Mouse (Mus musculus) thymus, postnatal 0 days (tissue): ENCODE results near the gene Mmp9. TPM values are rescaled to one million over a fixed set of nuclear protein-coding genes. Genes with fewer than 3 reads are reported as not detected.

Experiments used
- DNase-seq: peaks from one replicate; pipeline ENCODE4 v3.0.0-alpha.2; 2015; ENCODE audit warnings: low spot score
- polyA plus RNA-seq: library from polyadenylated mRNA; unstranded; fragments of >200 nt; fragmentation: Nextera tagmentation; extraction: Ambion mirVana; gene quantifications from 2 replicates; pipeline ENCODE4 v1.2.1, GENCODE M21; 2015

The Mmp9 gene
- polyA plus RNA-seq, 1 experiment from 2014 or later, result 47.8 TPM

GRCm38 (mm10) chr2:164912151-164912550 lies 28.4 kb upstream of the Mmp9 start:
- peak; percentile 52 for DNase-seq

GRCm38 (mm10) chr2:164912749-164913427 lies 27.7 kb upstream of the Mmp9 start:
- no peak for DNase-seq

GRCm38 (mm10) chr2:164913428-164913786 lies 27.2 kb upstream of the Mmp9 start:
- peak; percentile 90 for DNase-seq

- no peak for DNase-seq
These were observed 23.8 kb upstream of the Mmp9 start for GRCm38 (mm10) chr2:164916820-164917219.

- DNase-seq, result no peak
These were observed 23.2 kb upstream of the Mmp9 start for GRCm38 (mm10) chr2:164917371-164917770.

- DNase-seq, result peak; percentile 70
These were observed 22.3 kb upstream of the Mmp9 start for GRCm38 (mm10) chr2:164918325-164918724.

GRCm38 (mm10) chr2:164921984-164922383 lies 18.6 kb upstream of the Mmp9 start:
- DNase-seq, result no peak

- DNase-seq, result no peak
These were observed 17.3 kb upstream of the Mmp9 start for GRCm38 (mm10) chr2:164923291-164923690.

- DNase-seq, result peak; percentile 73
These were observed 16.3 kb upstream of the Mmp9 start for GRCm38 (mm10) chr2:164924100-164924857.

GRCm38 (mm10) chr2:164930706-164931581 lies 9.6 kb upstream of the Mmp9 start:
- DNase-seq, result no peak

GRCm38 (mm10) chr2:164933534-164933933 lies 7.0 kb upstream of the Mmp9 start:
- no peak for DNase-seq

GRCm38 (mm10) chr2:164935991-164936390 lies 4.6 kb upstream of the Mmp9 start:
- no peak for DNase-seq

GRCm38 (mm10) chr2:164938146-164939091 lies 2.2 kb upstream of the Mmp9 start:
- DNase-seq, result peak; percentile 77

- DNase-seq, result no peak
These were observed 1.5 kb upstream of the Mmp9 start for GRCm38 (mm10) chr2:164939106-164939505.

- peak; percentile 79 for DNase-seq
These were observed 2.2 kb downstream of the Mmp9 start for GRCm38 (mm10) chr2:164942692-164943290.

GRCm38 (mm10) chr2:164947506-164947905 lies 6.9 kb downstream of the Mmp9 start:
- no peak for DNase-seq

GRCm38 (mm10) chr2:164947930-164948329 lies 7.3 kb downstream of the Mmp9 start:
- DNase-seq, result no peak

GRCm38 (mm10) chr2:164948962-164949361 lies 8.4 kb downstream of the Mmp9 start:
- no peak for DNase-seq

- DNase-seq, result no peak
These were observed 9.9 kb downstream of the Mmp9 start for GRCm38 (mm10) chr2:164950501-164950900.

- no peak for DNase-seq
These were observed 11.2 kb downstream of the Mmp9 start for GRCm38 (mm10) chr2:164951745-164952144.
